Mouse (Mus musculus): ENCODE measurements around the gene Tnfrsf8.
A peak's percentile ranks its signal among the peaks of the same experiment; 100 is the strongest.

The Tnfrsf8 gene

GRCm38 (mm10) chr4:145267631-145268110 is 47.3 kb downstream of the Tnfrsf8 start:
- no peak for DNase-seq (ENCODE audit: low spot score)

- no peak for DNase-seq (ENCODE audit: low spot score)
Measured at GRCm38 (mm10) chr4:145266505-145266904, 48.5 kb downstream of the Tnfrsf8 start.

GRCm38 (mm10) chr4:145264761-145265160 is 50.2 kb downstream of the Tnfrsf8 start:
- no peak for DNase-seq (ENCODE audit: low spot score)

- no peak for DNase-seq (ENCODE audit: low spot score)
Measured at GRCm38 (mm10) chr4:145263583-145263982, 51.4 kb downstream of the Tnfrsf8 start.

- no peak for DNase-seq (ENCODE audit: low spot score)
Measured at GRCm38 (mm10) chr4:145260802-145261201, 54.2 kb downstream of the Tnfrsf8 start.

- no peak for DNase-seq (ENCODE audit: low spot score)
Measured at GRCm38 (mm10) chr4:145257751-145258434, 57.1 kb downstream of the Tnfrsf8 start.

- DNase-seq (ENCODE audit: low spot score), result no peak
Measured at GRCm38 (mm10) chr4:145256144-145256543, 58.8 kb downstream of the Tnfrsf8 start.

GRCm38 (mm10) chr4:145254418-145254817 is 60.5 kb downstream of the Tnfrsf8 start:
- DNase-seq (ENCODE audit: low spot score), result peak; percentile 42

- no peak for DNase-seq (ENCODE audit: low spot score)
Measured at GRCm38 (mm10) chr4:145252611-145253010, 62.4 kb downstream of the Tnfrsf8 start.

GRCm38 (mm10) chr4:145251546-145251945 is 63.4 kb downstream of the Tnfrsf8 start:
- no peak for DNase-seq (ENCODE audit: low spot score)

- no peak for DNase-seq (ENCODE audit: low spot score)
Measured at GRCm38 (mm10) chr4:145250002-145250401, 65.0 kb downstream of the Tnfrsf8 start.

- DNase-seq (ENCODE audit: low spot score), result no peak
Measured at GRCm38 (mm10) chr4:145247556-145247955, 67.4 kb downstream of the Tnfrsf8 start.

GRCm38 (mm10) chr4:145246173-145247011 is 68.6 kb downstream of the Tnfrsf8 start, which contains the start of gene Tnfrsf1b:
Tnfrsf1b (minus strand) TSS chr4:145246870.
- DNase-seq (ENCODE audit: low spot score), result peak; percentile 10

GRCm38 (mm10) chr4:145245581-145245980 is 69.4 kb downstream of the Tnfrsf8 start:
- no peak for DNase-seq (ENCODE audit: low spot score)

- no peak for DNase-seq (ENCODE audit: low spot score)
Measured at GRCm38 (mm10) chr4:145244676-145245075, 70.3 kb downstream of the Tnfrsf8 start.

GRCm38 (mm10) chr4:145242719-145243350 is 72.1 kb downstream of the Tnfrsf8 start:
- DNase-seq (ENCODE audit: low spot score), result no peak

GRCm38 (mm10) chr4:145240723-145241231 is 74.2 kb downstream of the Tnfrsf8 start:
- DNase-seq (ENCODE audit: low spot score), result no peak

GRCm38 (mm10) chr4:145239049-145239830 is 75.7 kb downstream of the Tnfrsf8 start:
- DNase-seq (ENCODE audit: low spot score), result peak; percentile 42

- no peak for DNase-seq (ENCODE audit: low spot score)
Measured at GRCm38 (mm10) chr4:145236027-145236426, 78.9 kb downstream of the Tnfrsf8 start.

GRCm38 (mm10) chr4:145233487-145234228 is 81.3 kb downstream of the Tnfrsf8 start:
- peak; percentile 15 for DNase-seq (ENCODE audit: low spot score)

- no peak for DNase-seq (ENCODE audit: low spot score)
Measured at GRCm38 (mm10) chr4:145231732-145232131, 83.2 kb downstream of the Tnfrsf8 start.
